Mouse (Mus musculus): ENCODE data around the gene Sigmar1. TPM values are rescaled to one million over a fixed set of nuclear protein-coding genes. Genes with fewer than 3 reads are reported as not detected.
"Not testable (repeated sequence)": the region's sequence is repeated elsewhere in the genome, so short reads cannot be mapped to it uniquely, and the experiment has no call there.

Gene Sigmar1
- polyA plus RNA-seq (2012; rRNA removed), result 21.0 and 22.3 TPM in 2 replicates

DNA sequence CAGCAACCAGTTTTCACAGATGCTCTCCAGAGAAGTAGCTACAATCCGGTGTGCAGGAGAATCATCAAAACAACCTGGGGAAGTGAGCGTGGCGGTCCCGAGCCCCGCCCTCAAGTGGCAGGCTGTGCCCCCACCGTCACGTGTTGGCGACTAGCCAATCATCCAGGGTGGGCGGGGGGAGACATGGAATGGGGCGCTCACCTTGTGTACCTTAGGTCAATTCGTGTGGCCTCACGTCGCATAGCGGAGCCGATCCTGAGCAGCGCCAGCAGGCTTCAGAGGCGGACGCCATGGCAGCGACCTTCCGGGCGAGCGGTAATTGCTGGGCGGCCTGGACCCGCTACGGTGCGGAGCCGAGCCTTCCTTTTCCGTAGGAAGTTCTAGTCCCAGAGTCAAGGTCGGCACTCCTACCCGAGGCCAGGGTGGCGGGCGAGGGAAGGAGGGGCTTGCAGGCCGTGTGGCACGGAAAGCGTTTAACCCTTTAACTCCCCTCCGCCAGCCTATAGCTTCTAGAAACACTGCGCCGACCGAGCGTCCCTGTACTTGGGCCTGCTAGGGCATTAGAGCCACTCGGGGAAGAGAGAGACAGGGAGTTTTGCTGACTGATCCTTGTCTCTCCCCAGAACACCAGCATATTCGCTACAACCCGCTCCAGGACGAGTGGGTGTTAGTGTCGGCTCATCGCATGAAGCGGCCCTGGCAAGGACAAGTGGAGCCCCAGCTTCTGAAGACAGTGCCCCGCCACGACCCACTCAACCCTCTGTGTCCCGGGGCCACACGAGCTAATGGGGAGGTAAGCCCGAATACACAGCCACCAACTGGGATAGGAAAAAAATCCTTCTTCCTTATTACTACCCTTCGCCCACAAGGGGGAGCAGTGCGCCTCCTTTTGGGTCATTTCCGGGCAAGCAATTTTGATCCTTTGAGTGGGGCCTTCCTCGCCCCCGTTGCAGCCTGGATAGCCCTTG lies at the start of gene Sigmar1:
Gene Sigmar1, minus strand, starts transcription at position 820 of the 968 bp plus-strand sequence.
- no peaks in the 10 kb centered on the region for H3K27me3 ChIP-seq (ENCODE audit: control insufficient read depth, insufficient read depth, low read length)
- H3K36me3 ChIP-seq (ENCODE audit: control insufficient read depth, insufficient read depth, low read length), result no peaks in the 10 kb centered on the region
- peaks cover 24% of the 10 kb centered on the region for H3K4me1 ChIP-seq (ENCODE audit: control insufficient read depth, insufficient read depth, low read length)
- H3K4me3 ChIP-seq (ENCODE audit: control insufficient read depth, low read depth, low read length), result peak within 1 kb of the TSS; percentile 88
- peak within 1 kb of the TSS; percentile 84 for H3K27ac ChIP-seq (ENCODE audit: control insufficient read depth, insufficient read depth, low read depth, low read length)
- TF ChIP-seq CTCF (IDR thresholded peaks at IDR 0.05; ENCODE audit: control insufficient read depth, insufficient read depth, insufficient replicate concordance, low read depth, low read length) (peak; percentile 52; the same call in 1 of the 2 replicates), POLR2A (IDR thresholded peaks at IDR 0.05; ENCODE audit: control insufficient read depth, low read depth, low read length) (peak; percentile 45; the same call in 1 of the 2 replicates)

DNA sequence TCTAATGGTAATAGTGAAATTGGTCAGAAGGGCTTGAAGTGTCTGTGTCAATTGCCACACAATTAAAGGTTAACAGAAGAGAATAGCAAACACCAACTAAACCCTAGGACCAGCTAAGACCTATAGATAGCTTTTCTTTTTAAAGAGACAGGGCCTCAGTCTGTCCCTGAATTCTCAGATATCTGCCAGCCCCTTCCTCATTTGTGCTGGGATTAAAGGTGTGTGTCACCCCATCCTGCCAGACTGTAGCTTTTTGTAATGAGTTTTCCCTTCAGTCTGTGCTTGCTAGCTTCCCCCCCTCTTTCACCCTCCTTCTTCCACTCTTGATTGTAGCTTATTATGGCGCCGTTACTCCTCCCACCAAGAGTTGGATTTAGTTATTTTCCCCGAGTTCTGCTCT lies 27.2 kb upstream of the Sigmar1 start:
- H3K4me1 ChIP-seq (ENCODE audit: control insufficient read depth, insufficient read depth, low read length); H3K36me3 ChIP-seq (ENCODE audit: control insufficient read depth, insufficient read depth, low read length); H3K27ac ChIP-seq (ENCODE audit: control insufficient read depth, insufficient read depth, low read depth, low read length); H3K27me3 ChIP-seq (ENCODE audit: control insufficient read depth, insufficient read depth, low read length); H3K4me3 ChIP-seq (ENCODE audit: control insufficient read depth, low read depth, low read length): not testable (repeated sequence)

DNA sequence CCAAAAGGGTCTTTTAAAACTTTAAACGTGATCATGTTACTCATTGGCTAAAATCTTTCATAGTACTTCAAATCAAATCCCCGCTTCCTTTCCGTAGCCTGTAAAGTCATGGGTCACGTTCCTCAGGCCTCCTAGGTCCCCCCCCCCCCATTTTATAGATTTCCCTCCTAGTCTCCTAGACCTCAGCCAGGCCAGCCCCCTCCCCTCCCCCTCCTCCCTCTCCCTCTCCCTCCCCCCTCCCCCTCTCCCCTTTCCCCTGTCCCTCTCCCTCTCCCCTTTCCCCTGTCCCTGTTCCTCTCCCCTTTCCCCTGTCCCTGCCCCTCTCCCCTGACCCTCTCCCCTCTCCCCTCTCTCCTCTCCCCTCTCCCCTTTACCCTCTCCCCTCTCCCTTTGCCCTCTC lies 26.8 kb upstream of the Sigmar1 start:
- H3K4me1 ChIP-seq (ENCODE audit: control insufficient read depth, insufficient read depth, low read length); H3K27me3 ChIP-seq (ENCODE audit: control insufficient read depth, insufficient read depth, low read length); H3K4me3 ChIP-seq (ENCODE audit: control insufficient read depth, low read depth, low read length); H3K27ac ChIP-seq (ENCODE audit: control insufficient read depth, insufficient read depth, low read depth, low read length); H3K36me3 ChIP-seq (ENCODE audit: control insufficient read depth, insufficient read depth, low read length): not testable (repeated sequence)

DNA sequence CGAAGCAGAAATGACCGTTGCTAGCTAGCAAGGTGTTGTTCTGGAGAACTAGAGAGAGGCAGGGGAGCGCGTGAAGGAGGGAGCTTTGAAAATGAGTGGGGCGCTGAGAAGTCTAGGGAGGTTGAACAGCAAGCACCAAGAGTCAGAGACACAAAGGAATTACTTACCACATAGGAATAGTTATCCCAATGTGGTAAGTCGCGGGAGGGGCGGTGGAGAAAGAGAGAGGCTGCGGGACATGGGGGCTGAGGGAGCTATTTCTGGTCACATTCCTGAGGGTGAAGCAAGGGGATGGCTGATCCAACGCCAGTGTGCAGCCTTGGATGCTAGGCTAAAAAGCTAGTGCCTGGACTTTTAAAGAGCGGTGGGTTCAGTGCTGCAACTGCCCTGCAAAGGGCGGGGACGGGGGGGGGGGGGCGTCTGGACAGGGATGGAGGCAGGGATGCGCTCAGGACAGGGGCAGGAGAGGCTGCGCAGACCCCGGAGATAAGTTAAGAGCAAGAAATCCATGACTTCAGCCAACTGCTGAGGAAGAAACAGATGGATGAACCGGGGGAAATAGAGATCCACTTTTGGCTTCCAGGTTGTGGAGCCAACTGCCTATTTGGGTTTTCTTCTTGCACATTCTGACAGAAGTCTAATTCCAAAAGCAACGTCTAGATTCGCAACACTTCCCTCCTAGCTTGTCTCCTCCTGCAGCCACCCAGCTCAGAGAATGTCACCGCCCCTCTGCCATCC lies 26.0 kb upstream of the Sigmar1 start:
- not testable (repeated sequence) for H3K27me3 ChIP-seq (ENCODE audit: control insufficient read depth, insufficient read depth, low read length); H3K4me1 ChIP-seq (ENCODE audit: control insufficient read depth, insufficient read depth, low read length); H3K27ac ChIP-seq (ENCODE audit: control insufficient read depth, insufficient read depth, low read depth, low read length); H3K36me3 ChIP-seq (ENCODE audit: control insufficient read depth, insufficient read depth, low read length)
- peak overlapping the region; percentile 54 for H3K4me3 ChIP-seq (ENCODE audit: control insufficient read depth, low read depth, low read length)

DNA sequence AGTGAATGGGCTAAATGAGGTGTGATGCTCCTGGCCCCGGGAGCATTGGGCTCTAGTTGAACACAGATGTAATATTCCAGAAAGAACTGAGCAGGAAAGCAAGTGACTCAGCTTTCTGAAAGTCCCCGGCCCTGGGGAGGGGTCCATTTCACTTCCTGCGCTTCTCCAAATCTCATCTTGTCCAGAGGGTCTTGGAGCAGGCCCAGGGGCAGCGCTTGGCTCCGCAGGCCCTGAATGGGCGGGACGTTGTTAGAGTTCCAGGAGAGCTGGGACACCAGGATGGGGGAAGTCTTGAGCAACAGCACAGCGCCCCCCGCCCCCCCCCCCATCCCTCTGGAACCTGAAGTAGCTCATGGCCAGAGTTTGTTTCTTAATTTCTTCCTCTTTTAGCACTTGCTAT lies 25.3 kb upstream of the Sigmar1 start:
- not testable (repeated sequence) for H3K27ac ChIP-seq (ENCODE audit: control insufficient read depth, insufficient read depth, low read depth, low read length); H3K36me3 ChIP-seq (ENCODE audit: control insufficient read depth, insufficient read depth, low read length); H3K27me3 ChIP-seq (ENCODE audit: control insufficient read depth, insufficient read depth, low read length); H3K4me1 ChIP-seq (ENCODE audit: control insufficient read depth, insufficient read depth, low read length)
- peak overlapping the region; percentile 54; the same call in 1 of the 2 replicates for H3K4me3 ChIP-seq (ENCODE audit: control insufficient read depth, low read depth, low read length)

DNA sequence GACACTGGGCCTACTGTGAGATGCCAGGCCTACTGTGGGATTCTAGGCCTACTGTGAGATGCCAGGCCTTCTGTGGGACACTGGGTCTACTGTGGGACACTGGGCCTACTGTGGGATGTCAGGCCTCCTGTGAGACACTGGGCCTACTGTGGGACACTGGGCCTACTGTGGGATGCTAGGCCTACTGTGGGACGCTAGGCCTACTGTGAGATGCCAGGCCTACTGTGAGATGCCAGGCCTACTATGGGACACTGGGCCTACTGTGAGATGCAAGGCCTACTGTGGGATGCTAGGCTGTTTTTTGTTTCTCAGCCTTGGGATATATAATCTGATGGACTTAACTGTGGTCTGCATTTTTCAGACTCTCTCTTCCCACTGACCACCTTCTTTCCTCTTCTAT lies 19.9 kb upstream of the Sigmar1 start:
- not testable (repeated sequence) for H3K36me3 ChIP-seq (ENCODE audit: control insufficient read depth, insufficient read depth, low read length); H3K27me3 ChIP-seq (ENCODE audit: control insufficient read depth, insufficient read depth, low read length); H3K4me1 ChIP-seq (ENCODE audit: control insufficient read depth, insufficient read depth, low read length)
- peak overlapping the region; percentile 72; the same call in 1 of the 2 replicates for H3K27ac ChIP-seq (ENCODE audit: control insufficient read depth, insufficient read depth, low read depth, low read length)
- peak overlapping the region; percentile 87 for H3K4me3 ChIP-seq (ENCODE audit: control insufficient read depth, low read depth, low read length)

DNA sequence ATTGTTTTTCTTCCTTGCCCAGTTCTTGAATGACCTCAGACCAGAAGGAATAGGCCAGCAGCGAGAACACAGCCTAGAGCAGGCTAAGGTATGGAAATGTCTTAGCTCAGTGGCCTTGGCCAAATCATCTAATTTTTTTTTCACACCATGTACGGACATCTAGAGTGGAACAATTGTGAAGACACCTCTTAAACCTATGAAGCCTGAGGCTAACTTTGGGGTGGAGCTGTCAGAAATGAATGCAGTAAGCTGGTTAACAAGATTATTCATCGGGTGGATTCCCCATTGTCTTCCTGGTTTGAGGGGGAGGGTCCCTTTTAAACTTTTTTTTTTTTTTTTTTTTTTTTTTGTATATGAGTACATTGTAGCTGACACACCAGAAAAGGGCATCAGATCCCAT lies 18.5 kb upstream of the Sigmar1 start:
- H3K36me3 ChIP-seq (ENCODE audit: control insufficient read depth, insufficient read depth, low read length); H3K4me1 ChIP-seq (ENCODE audit: control insufficient read depth, insufficient read depth, low read length); H3K27me3 ChIP-seq (ENCODE audit: control insufficient read depth, insufficient read depth, low read length): not testable (repeated sequence)
- H3K4me3 ChIP-seq (ENCODE audit: control insufficient read depth, low read depth, low read length), result peak overlapping the region; percentile 90
- H3K27ac ChIP-seq (ENCODE audit: control insufficient read depth, insufficient read depth, low read depth, low read length), result peak overlapping the region; percentile 96

DNA sequence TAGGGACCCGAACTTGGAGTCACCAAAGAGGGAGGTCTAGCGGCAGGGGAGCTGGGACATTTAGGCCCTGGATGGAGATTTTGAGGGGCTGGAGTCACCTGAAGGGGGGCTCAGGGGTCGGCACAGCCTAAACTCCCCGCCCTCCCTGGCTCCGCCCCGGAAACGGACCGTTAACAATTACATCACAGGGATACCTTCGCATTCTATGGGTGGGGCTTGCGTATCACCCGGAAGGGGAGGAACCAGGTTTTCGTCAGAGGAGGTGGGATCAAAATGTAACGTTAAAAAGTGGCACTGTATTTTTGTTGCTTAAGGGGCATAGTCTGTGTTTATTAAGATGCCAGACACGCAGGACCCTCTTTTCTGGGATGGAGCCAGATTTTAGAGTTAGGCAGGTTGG lies 18.0 kb upstream of the Sigmar1 start, which contains the start of gene Ccl27a:
Gene Ccl27a, minus strand, starts transcription at position 246 of the 400 bp plus-strand sequence.
- TF ChIP-seq POLR2A (IDR thresholded peaks at IDR 0.05; ENCODE audit: control insufficient read depth, low read depth, low read length), result peak; percentile 45; the same call in 1 of the 2 replicates
- H3K36me3 ChIP-seq (ENCODE audit: control insufficient read depth, insufficient read depth, low read length); H3K27me3 ChIP-seq (ENCODE audit: control insufficient read depth, insufficient read depth, low read length); H3K4me1 ChIP-seq (ENCODE audit: control insufficient read depth, insufficient read depth, low read length): not testable (repeated sequence)
- Histone ChIP-seq H3K4me3 (ENCODE audit: control insufficient read depth, low read depth, low read length) (peak within 1 kb of the TSS; percentile 90), H3K27ac (ENCODE audit: control insufficient read depth, insufficient read depth, low read depth, low read length) (peak within 1 kb of the TSS; percentile 96)

DNA sequence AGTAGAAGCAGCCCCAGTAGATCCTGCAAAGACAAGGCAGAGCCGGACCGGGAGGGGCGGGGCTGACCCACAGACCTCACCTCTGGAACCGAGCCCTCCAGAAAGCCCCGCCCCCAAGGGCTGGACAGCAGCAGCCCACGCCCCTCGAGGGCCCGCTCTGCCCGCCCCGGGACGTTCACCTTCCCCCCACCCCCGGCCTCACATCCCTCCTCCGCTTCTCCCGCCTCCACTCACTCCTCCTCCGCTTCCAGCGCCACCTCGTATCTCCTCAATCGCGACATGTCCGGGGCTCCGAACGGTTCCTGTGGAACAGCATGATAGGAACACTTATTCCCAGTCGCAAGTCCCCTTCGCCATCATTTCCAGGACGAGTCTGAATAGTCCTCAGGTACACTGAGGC lies 17.5 kb upstream of the Sigmar1 start:
- Histone ChIP-seq H3K27ac (ENCODE audit: control insufficient read depth, insufficient read depth, low read depth, low read length) (peak overlapping the region; percentile 76), H3K4me3 (ENCODE audit: control insufficient read depth, low read depth, low read length) (peak overlapping the region; percentile 87)
- not testable (repeated sequence) for H3K4me1 ChIP-seq (ENCODE audit: control insufficient read depth, insufficient read depth, low read length); H3K36me3 ChIP-seq (ENCODE audit: control insufficient read depth, insufficient read depth, low read length); H3K27me3 ChIP-seq (ENCODE audit: control insufficient read depth, insufficient read depth, low read length)

DNA sequence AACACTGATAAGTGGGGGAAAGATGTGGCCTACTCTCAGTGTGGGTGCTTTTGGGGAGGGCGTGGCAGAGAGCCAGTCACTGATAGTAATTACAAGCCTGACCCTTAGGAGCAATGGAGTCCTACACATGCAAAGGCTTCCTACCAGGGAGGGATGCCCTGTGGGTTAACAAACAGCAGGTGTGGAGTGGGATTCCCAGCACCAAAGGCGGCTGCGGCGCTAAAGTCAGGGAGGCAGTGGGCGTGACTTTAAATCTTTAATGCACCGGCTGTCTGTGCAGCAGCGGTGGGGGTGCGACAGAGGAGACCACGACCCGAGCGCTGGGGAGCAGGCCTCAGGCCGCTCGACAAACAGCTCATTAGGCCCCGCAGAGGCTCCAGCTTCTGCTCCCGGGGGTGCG lies 17.0 kb upstream of the Sigmar1 start:
- H3K27me3 ChIP-seq (ENCODE audit: control insufficient read depth, insufficient read depth, low read length); H3K4me1 ChIP-seq (ENCODE audit: control insufficient read depth, insufficient read depth, low read length): not testable (repeated sequence)

DNA sequence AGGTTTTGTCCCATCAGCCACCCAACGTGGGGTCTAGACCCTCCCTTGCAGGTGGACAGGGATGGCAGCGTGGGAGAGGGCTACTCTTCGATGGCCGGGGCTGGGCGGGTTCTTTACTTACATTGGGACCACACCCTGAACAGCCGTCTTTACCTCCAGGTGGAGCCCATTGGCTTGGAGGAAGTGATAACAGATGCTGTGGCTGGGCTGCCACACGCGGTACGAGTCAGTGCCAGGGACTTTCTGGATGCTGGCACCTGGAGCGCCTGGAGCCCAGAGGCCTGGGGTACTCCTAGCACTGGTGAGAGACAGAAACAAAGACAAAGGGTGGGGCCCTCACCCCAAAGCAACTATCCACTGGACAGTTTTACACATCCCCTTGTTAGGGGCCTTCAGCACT lies 11.3 kb upstream of the Sigmar1 start:
- H3K27ac ChIP-seq (ENCODE audit: control insufficient read depth, insufficient read depth, low read depth, low read length); H3K36me3 ChIP-seq (ENCODE audit: control insufficient read depth, insufficient read depth, low read length); H3K4me1 ChIP-seq (ENCODE audit: control insufficient read depth, insufficient read depth, low read length); H3K27me3 ChIP-seq (ENCODE audit: control insufficient read depth, insufficient read depth, low read length); H3K4me3 ChIP-seq (ENCODE audit: control insufficient read depth, low read depth, low read length): not testable (repeated sequence)

More for the DNA sequence above, 17.0 kb upstream of the Sigmar1 start:
- not testable (repeated sequence) for H3K36me3 ChIP-seq (ENCODE audit: control insufficient read depth, insufficient read depth, low read length); H3K27ac ChIP-seq (ENCODE audit: control insufficient read depth, insufficient read depth, low read depth, low read length)
- peak overlapping the region; percentile 75 for H3K4me3 ChIP-seq (ENCODE audit: control insufficient read depth, low read depth, low read length)

Measured in testis, adult 2 months (tissue).